Mouse (Mus musculus) neural tube, embryonic 11.5 days (tissue): ENCODE measurements around the gene Matk. TPM values are rescaled to one million over a fixed set of nuclear protein-coding genes. Genes with fewer than 3 reads are reported as not detected.
"Not testable (repeated sequence)": the region's sequence is repeated elsewhere in the genome, so short reads cannot be mapped to it uniquely, and the experiment has no call there.

Experiments used
- ATAC-seq: fragments of 200-750 bp; cut with Nextera tagmentation; 2 replicates; pipeline ENCODE4 v1.8.0; 2017; ENCODE audit warnings: moderate number of reproducible peaks, mild to moderate bottlenecking, moderate TSS enrichment, moderate library complexity; ENCODE audit not compliant: insufficient read depth, low FRiP score, low TSS enrichment
- DNase-seq: peaks from one replicate; pipeline ENCODE4 v3.0.0-alpha.2; 2015; ENCODE audit warnings: low spot score
- H3K27ac ChIP-seq: fragments of 300-500 bp; sonication (generic); 2 replicates; pipeline ENCODE4 v1.5.1; 2014; ENCODE audit warnings: low read depth, mild to moderate bottlenecking, low read length
- H3K27me3 ChIP-seq: fragments of 300-500 bp; sonication (generic); 2 replicates; pipeline ENCODE4 v1.6.1; 2014; ENCODE audit warnings: mild to moderate bottlenecking, low read length, mixed read lengths; ENCODE audit not compliant: control insufficient read depth, insufficient read depth
- H3K36me3 ChIP-seq: fragments of 300-500 bp; sonication (generic); 2 replicates; pipeline ENCODE4 v1.6.1; 2014; ENCODE audit warnings: mild to moderate bottlenecking, low read length, moderate library complexity, mixed read lengths; ENCODE audit not compliant: control insufficient read depth, insufficient read depth
- H3K4me1 ChIP-seq: fragments of 300-500 bp; sonication (generic); 2 replicates; pipeline ENCODE4 v1.6.1; 2014; ENCODE audit warnings: low read length, mixed read lengths; ENCODE audit not compliant: control insufficient read depth, insufficient read depth
- H3K4me2 ChIP-seq: fragments of 300-500 bp; sonication (generic); 2 replicates; pipeline ENCODE4 v1.6.1; 2014; ENCODE audit warnings: low read depth, mild to moderate bottlenecking, moderate library complexity
- H3K4me3 ChIP-seq: fragments of 300-500 bp; sonication (generic); 2 replicates; pipeline ENCODE4 v1.5.1; 2014; ENCODE audit warnings: low read depth, low read length
- H3K9ac ChIP-seq: fragments of 300-500 bp; sonication (generic); 2 replicates; pipeline ENCODE4 v1.6.1; 2014; ENCODE audit warnings: mild to moderate bottlenecking, low read length
- H3K9me3 ChIP-seq: fragments of 300-500 bp; sonication (generic); 2 replicates; pipeline ENCODE4 v1.6.1; 2016; ENCODE audit warnings: low read length; ENCODE audit not compliant: control insufficient read depth
- WGBS: fragments of 180-500 bp; shearing (Covaris S2); extraction: QIAGEN DNeasy Blood & Tissue Kit; methylation state at CpG from one replicate; pipeline ENCODE4 v1.1.7; 2014; 5-methylcytosine and 5-hydroxymethylcytosine counted together
- polyA plus RNA-seq: library from polyadenylated mRNA; unstranded; fragments of >200 nt; fragmentation: Nextera tagmentation; extraction: Ambion mirVana; gene quantifications from 2 replicates; pipeline ENCODE4 v1.2.1, GENCODE M21; 2014

Gene Matk
- polyA plus RNA-seq, result 2.0 and 3.0 TPM in 2 replicates

GRCm38 (mm10) chr10:81252424-81253419 is at the start of gene Matk:
Matk (plus strand) TSS chr10:81252935.
- peaks cover 42% of the 10 kb centered on the region for H3K27me3 ChIP-seq
- DNase-seq (peak; percentile 78), ATAC-seq (peak; percentile 54)
- 7% methylated on average over 42 of the region's 44 CpGs for whole genome bisulfite sequencing
- H3K4me3 ChIP-seq, result 0 out of 2 replicates have a peak within 1 kb of the TSS, but pooled peaks have one; percentile 3
- no peaks in the 10 kb centered on the region for H3K36me3 ChIP-seq
- 0 out of 2 replicates have a peak within 1 kb of the TSS, but pooled peaks have one; percentile 2 for H3K9ac ChIP-seq
- H3K4me1 ChIP-seq, result peaks cover 4% of the 10 kb centered on the region; the same call in 1 of the 2 replicates
- no peak within 1 kb of the TSS for H3K27ac ChIP-seq
- H3K4me2 ChIP-seq, result peak within 1 kb of the TSS; percentile 30
- H3K9me3 ChIP-seq, result no peaks in the 10 kb centered on the region

- no peak overlapping the region for H3K9ac ChIP-seq
- 73% methylated on average over 8 of the region's 8 CpGs for WGBS
- DNase-seq, result no peak
- H3K4me2 ChIP-seq, result no peak overlapping the region
- H3K9me3 ChIP-seq, result no peaks in the 10 kb centered on the region
- H3K4me3 ChIP-seq, result no peak overlapping the region
- no peak for ATAC-seq
- no peak overlapping the region for H3K27ac ChIP-seq
- H3K4me1 ChIP-seq, result no peaks in the 10 kb centered on the region
- H3K27me3 ChIP-seq, result no peaks in the 10 kb centered on the region
- H3K36me3 ChIP-seq, result no peaks in the 10 kb centered on the region
Measured at GRCm38 (mm10) chr10:81202978-81203720, 49.6 kb upstream of the Matk start.

GRCm38 (mm10) chr10:81204137-81204536 is 48.6 kb upstream of the Matk start:
- no peak overlapping the region for H3K27ac ChIP-seq
- H3K4me2 ChIP-seq, result no peak overlapping the region
- 64% methylated on average over 4 of the region's 4 CpGs for WGBS
- no peaks in the 10 kb centered on the region for H3K9me3 ChIP-seq
- H3K4me3 ChIP-seq, result no peak overlapping the region
- H3K27me3 ChIP-seq, result no peaks in the 10 kb centered on the region
- no peak overlapping the region for H3K9ac ChIP-seq
- H3K4me1 ChIP-seq, result no peaks in the 10 kb centered on the region
- ATAC-seq (no peak), DNase-seq (no peak)
- H3K36me3 ChIP-seq, result no peaks in the 10 kb centered on the region

- WGBS, result 96% methylated on average over 5 of the region's 5 CpGs
- Histone ChIP-seq H3K27ac (no peak overlapping the region), H3K36me3 (peaks cover 6% of the 10 kb centered on the region), H3K27me3 (no peaks in the 10 kb centered on the region), H3K4me1 (no peaks in the 10 kb centered on the region), H3K4me3 (no peak overlapping the region), H3K4me2 (no peak overlapping the region), H3K9ac (no peak overlapping the region), H3K9me3 (no peaks in the 10 kb centered on the region)
- ATAC-seq (no peak), DNase-seq (no peak)
Measured at GRCm38 (mm10) chr10:81210154-81210553, 42.6 kb upstream of the Matk start.

- no peak overlapping the region for H3K9ac ChIP-seq
- no peaks in the 10 kb centered on the region for H3K27me3 ChIP-seq
- ATAC-seq, result no peak
- no peak overlapping the region for H3K4me3 ChIP-seq
- H3K4me2 ChIP-seq, result no peak overlapping the region
- H3K27ac ChIP-seq, result no peak overlapping the region
- H3K4me1 ChIP-seq, result no peaks in the 10 kb centered on the region
- 87% methylated on average over 6 of the region's 6 CpGs for WGBS
- no peak for DNase-seq
- H3K36me3 ChIP-seq, result peaks cover 2% of the 10 kb centered on the region
- H3K9me3 ChIP-seq, result no peaks in the 10 kb centered on the region
Measured at GRCm38 (mm10) chr10:81216260-81216659, 36.5 kb upstream of the Matk start.

- ATAC-seq, result no peak
- H3K9me3 ChIP-seq, result no peaks in the 10 kb centered on the region
- H3K4me3 ChIP-seq, result no peak overlapping the region
- no peaks in the 10 kb centered on the region for H3K4me1 ChIP-seq
- 89% methylated on average over 6 of the region's 6 CpGs for WGBS
- H3K27me3 ChIP-seq, result no peaks in the 10 kb centered on the region
- no peak overlapping the region for H3K9ac ChIP-seq
- no peak for DNase-seq
- H3K4me2 ChIP-seq, result no peak overlapping the region
- peaks cover 2% of the 10 kb centered on the region for H3K36me3 ChIP-seq
- no peak overlapping the region for H3K27ac ChIP-seq
Measured at GRCm38 (mm10) chr10:81216810-81217209, 35.9 kb upstream of the Matk start.

- not testable (repeated sequence) for H3K4me3 ChIP-seq, H3K36me3 ChIP-seq, H3K9ac ChIP-seq, H3K4me1 ChIP-seq, H3K4me2 ChIP-seq, H3K27ac ChIP-seq, H3K27me3 ChIP-seq, DNase-seq, H3K9me3 ChIP-seq, ATAC-seq
- WGBS, result 23% methylated on average over 1 of the region's 1 CpGs
Measured at GRCm38 (mm10) chr10:81217267-81217666, 35.5 kb upstream of the Matk start.

- Histone ChIP-seq H3K27me3 (no peaks in the 10 kb centered on the region), H3K9me3 (no peaks in the 10 kb centered on the region), H3K4me2 (no peak overlapping the region), H3K27ac (no peak overlapping the region), H3K9ac (no peak overlapping the region), H3K4me3 (no peak overlapping the region), H3K36me3 (no peaks in the 10 kb centered on the region), H3K4me1 (no peaks in the 10 kb centered on the region)
- ATAC-seq (peak; percentile 53; the same call in 1 of the 2 replicates), DNase-seq (peak; percentile 61)
- 43% methylated on average over 7 of the region's 7 CpGs for WGBS
Measured at GRCm38 (mm10) chr10:81217964-81218363, 34.8 kb upstream of the Matk start.
